Comparison of ENCODE assay signal across 8 mouse cellular contexts in genomic region chr12:86795076-86795837, GRCm38 (mm10).
DNase-seq lines count a peak whose midpoint lies in the region; ATAC-seq and TF ChIP-seq lines count a peak whose summit lies in the region.

No protein-coding gene starts in this region.

- no peak overlapping the region for H3K4me2 ChIP-seq in embryonic facial prominence, embryonic 11.5 days (ENCODE audit: low read depth, low read length)
- H3K4me2 ChIP-seq in intestine, embryonic 15.5 days (replicated peaks) = no peak overlapping the region
- no peak overlapping the region for H3K4me2 ChIP-seq in neural tube, embryonic 13.5 days

- H3K27ac ChIP-seq in spleen, adult 2 months (ENCODE audit: insufficient read depth, low read length) = no peak overlapping the region
- no peak overlapping the region for H3K27ac ChIP-seq in embryonic facial prominence, embryonic 11.5 days (replicated peaks; ENCODE audit: low read depth, low read length)
- H3K27ac ChIP-seq in intestine, embryonic 15.5 days = no peak overlapping the region
- H3K27ac ChIP-seq in neural tube, embryonic 13.5 days (replicated peaks) = peak overlapping the region; percentile 28; the same call in 1 of the 2 replicates

- H3K4me3 ChIP-seq in spleen, adult 2 months (ENCODE audit: extremely low read depth, insufficient read depth, insufficient read length) = no peak overlapping the region
- H3K4me3 ChIP-seq in embryonic facial prominence, embryonic 11.5 days (ENCODE audit: low read depth, low read length) = no peak overlapping the region
- no peak overlapping the region for H3K4me3 ChIP-seq in intestine, embryonic 15.5 days (replicated peaks)
- no peak overlapping the region for H3K4me3 ChIP-seq in neural tube, embryonic 13.5 days

- no peak for TF ChIP-seq POLR2A in spleen, adult 2 months (IDR thresholded peaks at IDR 0.05; ENCODE audit: low read depth, low read length)

- peak; percentile 26; the same call in 1 of the 2 replicates for ATAC-seq in embryonic facial prominence, embryonic 11.5 days (replicated peaks; ENCODE audit: insufficient number of reproducible peaks, low FRiP score, low TSS enrichment, low read depth)
- peak; percentile 33 for ATAC-seq in intestine, embryonic 15.5 days
- peak; percentile 20; the same call in 1 of the 2 replicates for ATAC-seq in neural tube, embryonic 13.5 days (ENCODE audit: low read depth)

- peak; percentile 5; the same call in 1 of the 2 replicates for TF ChIP-seq CTCF in spleen, adult 2 months (IDR thresholded peaks at IDR 0.05; ENCODE audit: extremely low read depth, insufficient read depth, insufficient read length, insufficient replicate concordance)

- peak in 1 of 2 experiments; percentile 56 for DNase-seq in spleen, adult 2 months (ENCODE audit: low read depth in 1 of 2, low spot score in 2 of 2)
- DNase-seq in spleen, postnatal 14 days (ENCODE audit: low spot score in 2 of 2) = no peak
- DNase-seq in embryonic facial prominence, embryonic 11.5 days (ENCODE audit: low spot score) = no peak
- DNase-seq in adrenal gland, adult 8-10 months = no peak
- no peak for DNase-seq in adrenal gland, adult (ENCODE audit: inconsistent age in 2 of 2, low spot score in 1 of 2)
- DNase-seq in cerebellum, adult 11 months = no peak

- WGBS in spleen, adult 2 months = 59% methylated on average over 7 of the region's 7 CpGs
- WGBS in embryonic facial prominence, embryonic 11.5 days = 56% methylated on average over 7 of the region's 7 CpGs
- 61% methylated on average over 7 of the region's 7 CpGs for WGBS in intestine, embryonic 15.5 days
- WGBS in neural tube, embryonic 13.5 days = 60% methylated on average over 7 of the region's 7 CpGs

- H3K4me1 ChIP-seq in spleen, adult 2 months (ENCODE audit: control insufficient read depth, insufficient read depth, insufficient read length) = peaks cover under 1% of the 10 kb centered on the region; the same call in 1 of the 2 replicates
- H3K4me1 ChIP-seq in embryonic facial prominence, embryonic 11.5 days (ENCODE audit: control insufficient read depth, insufficient read depth, low read length) = peaks cover 6% of the 10 kb centered on the region
- H3K4me1 ChIP-seq in intestine, embryonic 15.5 days (replicated peaks) = peaks cover 20% of the 10 kb centered on the region
- peaks cover 35% of the 10 kb centered on the region for H3K4me1 ChIP-seq in neural tube, embryonic 13.5 days (replicated peaks)

- no peaks in the 10 kb centered on the region for H3K36me3 ChIP-seq in spleen, adult 2 months (ENCODE audit: control insufficient read depth, insufficient read depth, low read length)
- H3K36me3 ChIP-seq in embryonic facial prominence, embryonic 11.5 days (replicated peaks; ENCODE audit: control insufficient read depth, insufficient read depth, low read depth, low read length) = no peaks in the 10 kb centered on the region
- H3K36me3 ChIP-seq in intestine, embryonic 15.5 days = no peaks in the 10 kb centered on the region
- no peaks in the 10 kb centered on the region for H3K36me3 ChIP-seq in neural tube, embryonic 13.5 days

- no peak overlapping the region for H3K9ac ChIP-seq in embryonic facial prominence, embryonic 11.5 days (replicated peaks; ENCODE audit: low read length)
- no peak overlapping the region for H3K9ac ChIP-seq in intestine, embryonic 15.5 days
- no peak overlapping the region for H3K9ac ChIP-seq in neural tube, embryonic 13.5 days

- H3K27me3 ChIP-seq in spleen, adult 2 months (ENCODE audit: control insufficient read depth, insufficient read depth, low read length) = no peaks in the 10 kb centered on the region
- no peaks in the 10 kb centered on the region for H3K27me3 ChIP-seq in embryonic facial prominence, embryonic 11.5 days (ENCODE audit: control insufficient read depth, insufficient read depth, low read length)
- no peaks in the 10 kb centered on the region for H3K27me3 ChIP-seq in intestine, embryonic 15.5 days (replicated peaks)
- peaks cover 2% of the 10 kb centered on the region; the same call in 1 of the 2 replicates for H3K27me3 ChIP-seq in neural tube, embryonic 13.5 days

- H3K9me3 ChIP-seq in embryonic facial prominence, embryonic 11.5 days (replicated peaks; ENCODE audit: control insufficient read depth, low read length) = no peaks in the 10 kb centered on the region
- no peaks in the 10 kb centered on the region for H3K9me3 ChIP-seq in intestine, embryonic 15.5 days
- no peaks in the 10 kb centered on the region for H3K9me3 ChIP-seq in neural tube, embryonic 13.5 days
